Comparison of ENCODE assay signal across 10 mouse cellular contexts in the genomic region with DNA sequence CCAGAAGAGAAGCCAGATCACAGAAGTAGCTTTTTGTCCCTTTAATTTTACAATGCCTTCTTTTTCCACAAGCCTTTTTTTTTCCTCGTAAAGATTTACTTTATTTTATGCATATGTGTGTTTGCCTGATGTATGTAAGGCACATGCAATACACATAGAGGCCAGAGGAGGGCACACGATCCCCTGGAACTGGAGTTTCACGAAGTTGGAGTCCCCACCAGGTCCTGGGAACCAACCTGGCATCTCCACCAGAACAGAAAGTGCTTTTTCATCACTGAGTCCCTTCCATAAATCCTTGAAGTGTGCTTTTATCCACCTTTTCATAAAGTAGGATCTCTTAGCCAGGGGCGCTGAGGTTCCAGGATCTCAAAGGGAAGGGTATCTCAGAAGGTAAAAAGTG.
DNase-seq lines count a peak whose midpoint lies in the region; ATAC-seq and TF ChIP-seq lines count a peak whose summit lies in the region.
"Had no signal": no experiment of that assay in that cellular context is flagged by ENCODE, and none has a peak within 500 bp of the region (broad histone marks: within the 10 kb centered on the region; RNA-seq: fewer than 3 reads in every experiment).

No protein-coding gene starts in this region.

- WGBS in lung, postnatal 0 days, result 37% methylated on average over 4 of the region's 4 CpGs

- no peak overlapping the region for H3K4me3 ChIP-seq in lung, postnatal 0 days (ENCODE audit: low read depth, low read length)
- H3K4me3 ChIP-seq: myocyte had no signal

- DNase-seq in cerebellum, postnatal 10 days, result peak; percentile 40 to 47
- DNase-seq in cerebellum, adult 11 months, result no peak
- DNase-seq in left cerebral cortex, postnatal 14 days (ENCODE audit: low spot score in 2 of 2), result peak; percentile 11 to 20
- DNase-seq in left cerebral cortex, postnatal 10 days (ENCODE audit: extremely low spot score in 1 of 2, low spot score in 2 of 2), result no peak
- no peak for DNase-seq in Patski (ENCODE audit: low read depth, low spot score)
- no peak for DNase-seq in lung, postnatal 0 days (ENCODE audit: low spot score)
- DNase-seq in gastrocnemius, postnatal 4 days (ENCODE audit: low spot score in 2 of 2), result no peak
- DNase-seq: thymus, postnatal 36 days had no signal

- H3K27ac ChIP-seq in lung, postnatal 0 days (ENCODE audit: low read length), result no peak overlapping the region

- no peak for ATAC-seq in Patski
- no peak for ATAC-seq in lung, postnatal 0 days
- ATAC-seq in megakaryocyte-erythroid progenitor cell, adult 5-6 weeks (replicated peaks; ENCODE audit: low FRiP score, low TSS enrichment, poor library complexity, severe bottlenecking), result no peak

- H3K9ac ChIP-seq in lung, postnatal 0 days (replicated peaks; ENCODE audit: low read depth), result no peak overlapping the region

- H3K9me3 ChIP-seq in lung, postnatal 0 days (ENCODE audit: low read length), result no peaks in the 10 kb centered on the region

- in situ Hi-C loops in Patski (cut with MboI; ENCODE audit: low pct_unique_long_range_greater_than_20kb), result no loop called here

- intact Hi-C loops in left cerebral cortex, postnatal 14 days (cut with DNase I), result no loop called here
- intact Hi-C loops in left cerebral cortex, postnatal 10 days (cut with DNase I), result no loop called here

- TF ChIP-seq CTCF in Patski (IDR thresholded peaks at IDR 0.05), result peak; percentile 63
- peak; percentile 63 for TF ChIP-seq CTCF in lung, postnatal 0 days (IDR thresholded peaks at IDR 0.05)

- CTCF ChIA-PET in Patski (lab: Charles Lee), result interaction anchor here (0.7 kb wide), 1 partner anchor 74 kb away, joined by 3 read pairs; no protein-coding TSS in a partner anchor

- H3K4me1 ChIP-seq in lung, postnatal 0 days (ENCODE audit: insufficient read depth, low read depth, low read length), result no peaks in the 10 kb centered on the region

- H3K4me2 ChIP-seq in lung, postnatal 0 days (replicated peaks; ENCODE audit: low read depth, low read length), result no peak overlapping the region

- no peak for TF ChIP-seq EP300 in lung, postnatal 0 days (IDR thresholded peaks at IDR 0.05)

- peaks cover 29% of the 10 kb centered on the region for H3K27me3 ChIP-seq in Patski
- H3K27me3 ChIP-seq in lung, postnatal 0 days (replicated peaks; ENCODE audit: insufficient read depth, low read length), result no peaks in the 10 kb centered on the region

- POLR2A ChIA-PET in Patski (lab: Charles Lee), result no interaction called here

- H3K36me3 ChIP-seq in lung, postnatal 0 days (ENCODE audit: insufficient read depth, low read length), result no peaks in the 10 kb centered on the region

Comparison
In these comparisons a context has a peak if more than half of its experiments do, and no peak if none do; other contexts are left out.
1. DNase-seq: peak in cerebellum, postnatal 10 days (2 of 2) and left cerebral cortex, postnatal 14 days (2 of 2); none in cerebellum, adult 11 months (single experiment), left cerebral cortex, postnatal 10 days (0 of 2), Patski (single experiment), lung, postnatal 0 days (single experiment) and gastrocnemius, postnatal 4 days (0 of 2).